Mouse (Mus musculus) kidney, adult 2 months (tissue): Measurements from ENCODE around the gene Dusp18.

ENCODE experiments used
- CTCF ChIP-seq: fragments of 200-500 bp; conservative IDR thresholded peaks from 2 replicates; pipeline ENCODE4 v1.5.1; 2011; ENCODE audit warnings: low read depth, mild to moderate bottlenecking, control low read depth, low read length, moderate library complexity, mixed read lengths; ENCODE audit not compliant: insufficient read depth, insufficient read length
- POLR2A ChIP-seq: fragments of 200-500 bp; IDR thresholded peaks from one replicate; pipeline ENCODE4 v1.6.1; 2011; ENCODE audit warnings: low read depth, low read length, control low read depth

- TF ChIP-seq CTCF (no peak), POLR2A (no peak)
Measured at GRCm38 (mm10) chr11:3855846-3856245, 39.2 kb upstream of the Dusp18 start.
